Mouse (Mus musculus) thymus, postnatal 4 days (tissue): ENCODE measurements around the gene Nupl1.

Experiments used
- DNase-seq: peaks from one replicate; pipeline ENCODE4 v3.0.0; 2021

The Nupl1 gene

DNA sequence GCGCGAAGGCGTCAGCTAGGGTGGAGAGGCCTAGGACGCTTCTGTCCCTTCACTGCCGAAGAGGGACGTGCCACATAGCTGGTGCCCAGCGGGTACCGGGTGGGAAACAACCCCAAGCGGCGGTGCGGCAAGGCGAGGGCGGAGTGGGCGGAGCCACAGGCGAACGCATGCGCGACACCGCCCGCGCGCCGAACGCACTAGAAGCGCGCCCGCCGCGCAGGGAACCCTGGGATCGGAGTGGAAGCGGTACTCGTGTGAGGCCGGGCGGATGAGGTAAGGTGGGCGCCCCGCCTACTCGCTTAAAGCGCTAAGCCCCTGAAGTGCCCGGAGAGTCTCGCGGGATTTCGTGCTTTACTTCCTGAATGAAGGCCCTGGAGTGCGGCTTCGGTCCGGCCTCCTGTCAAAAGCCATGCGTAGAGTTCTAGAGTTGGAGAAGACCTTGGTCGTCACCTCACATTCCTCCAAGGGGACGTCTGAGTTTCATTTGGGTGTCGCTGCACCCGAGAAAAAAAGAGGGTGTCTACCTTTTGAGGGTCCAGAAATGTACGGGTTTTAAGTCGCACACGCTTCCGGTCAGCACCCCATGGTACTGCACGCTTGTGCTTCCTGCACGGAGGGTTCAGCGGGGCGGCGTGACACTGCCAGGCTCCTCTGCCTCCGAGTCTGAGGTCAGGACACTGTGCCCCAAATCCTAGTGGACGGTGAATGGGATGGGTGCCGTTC, at the start of gene Nupl1, which contains the start of gene Gm49336:
Nupl1 (minus strand) TSS at position 151 of the 723 bp plus-strand sequence.
Gm49336 (minus strand) TSS at position 227 of the 723 bp plus-strand sequence.
- DNase-seq = peak; percentile 98

DNA sequence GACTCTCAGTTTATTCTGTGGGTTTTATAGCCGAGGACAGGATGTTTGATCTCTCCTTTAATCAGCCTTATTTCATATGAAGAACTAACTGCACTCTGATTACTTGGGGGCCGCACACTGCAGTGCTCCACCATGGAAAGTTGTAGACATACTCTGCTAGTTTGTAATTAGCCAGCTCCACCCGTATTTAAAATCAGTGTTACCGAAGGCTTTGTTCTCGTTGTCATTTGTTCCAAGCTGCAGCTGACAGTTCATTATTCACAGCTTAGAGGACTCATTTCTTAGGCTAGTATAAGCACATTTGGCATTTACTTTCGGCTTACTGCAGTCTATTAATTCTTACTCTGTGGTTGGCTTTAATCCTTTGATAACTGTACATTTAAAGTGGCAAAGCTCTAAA, 49.8 kb upstream of the Nupl1 start:
- DNase-seq = no peak

GRCm38 (mm10) chr14:60300224-60300991, 49.2 kb upstream of the Nupl1 start:
- DNase-seq = no peak

- no peak for DNase-seq
Measured at GRCm38 (mm10) chr14:60295531-60295930, 44.3 kb upstream of the Nupl1 start.

GRCm38 (mm10) chr14:60290363-60290762, 39.1 kb upstream of the Nupl1 start:
- DNase-seq = no peak

- DNase-seq = no peak
Measured at GRCm38 (mm10) chr14:60286194-60286863, 35.1 kb upstream of the Nupl1 start.

GRCm38 (mm10) chr14:60275301-60276276, 24.4 kb upstream of the Nupl1 start:
- no peak for DNase-seq

GRCm38 (mm10) chr14:60273346-60273745, 22.1 kb upstream of the Nupl1 start:
- no peak for DNase-seq

DNA sequence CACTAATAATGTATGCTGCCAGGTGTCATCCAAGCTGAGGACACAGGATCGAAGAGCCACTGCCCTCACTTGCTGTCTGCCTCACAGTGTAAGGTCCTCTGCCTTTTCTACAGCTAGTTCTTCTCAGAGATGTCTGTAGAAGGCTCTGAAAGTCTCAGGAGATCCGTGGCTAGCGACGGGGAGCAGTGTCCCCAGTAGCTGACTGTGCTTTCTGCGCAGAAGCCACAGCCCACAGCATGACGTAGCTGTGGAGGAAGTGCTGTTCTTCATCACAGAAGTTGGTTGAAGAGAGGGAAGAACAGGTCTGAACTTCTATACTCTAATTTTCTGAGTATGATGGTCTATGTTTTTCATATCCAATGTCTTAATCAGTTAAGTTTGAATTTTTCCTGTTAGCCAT, 18.1 kb upstream of the Nupl1 start:
- DNase-seq = peak; percentile 65

DNA sequence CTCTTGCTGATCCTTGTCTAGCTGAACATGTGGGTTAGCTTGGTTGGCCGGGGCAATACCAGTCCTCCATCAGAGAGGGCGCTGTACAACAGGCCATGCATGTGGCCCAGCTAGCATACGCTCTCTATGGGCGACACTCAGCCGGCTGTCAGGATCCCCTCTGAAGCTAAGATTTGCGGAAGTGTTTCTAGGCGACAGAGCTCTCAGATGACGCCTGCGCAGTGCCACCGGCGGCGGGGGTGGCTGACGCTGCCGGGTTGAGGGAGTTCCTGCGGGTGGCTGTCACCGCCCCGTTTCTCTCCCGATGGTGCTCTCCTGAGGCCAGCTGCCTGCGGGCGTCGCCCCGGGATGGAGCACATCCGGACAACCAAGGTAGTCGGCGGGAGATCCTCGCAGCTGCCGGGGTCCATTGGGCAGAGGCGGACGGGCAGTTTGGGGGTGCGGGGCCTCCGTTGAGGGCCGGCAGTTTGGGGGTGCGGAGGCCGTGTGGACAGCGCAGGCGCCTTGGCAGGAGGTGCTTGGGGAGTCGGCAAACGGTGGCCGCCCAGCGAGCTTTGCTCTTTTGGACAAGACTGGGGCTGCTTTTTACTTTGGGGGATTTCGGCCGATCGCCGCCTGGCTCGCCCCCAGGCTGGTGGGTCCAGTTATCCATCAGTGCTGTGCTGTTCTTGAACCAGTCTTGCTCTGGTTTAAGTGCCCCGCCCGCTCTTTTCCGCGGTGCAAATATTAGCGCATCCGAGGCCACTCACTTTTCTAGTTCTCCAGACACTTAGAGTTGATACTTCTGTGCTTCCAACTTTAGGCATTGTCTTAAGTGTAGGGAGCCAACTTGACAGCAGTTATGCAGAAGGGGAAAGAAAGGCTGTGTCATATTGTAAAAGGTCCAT, 14.0 kb upstream of the Nupl1 start, which contains the start of gene Mtmr6:
Mtmr6 (plus strand) TSS at position 239 of the 887 bp plus-strand sequence.
- DNase-seq = peak; percentile 93

DNA sequence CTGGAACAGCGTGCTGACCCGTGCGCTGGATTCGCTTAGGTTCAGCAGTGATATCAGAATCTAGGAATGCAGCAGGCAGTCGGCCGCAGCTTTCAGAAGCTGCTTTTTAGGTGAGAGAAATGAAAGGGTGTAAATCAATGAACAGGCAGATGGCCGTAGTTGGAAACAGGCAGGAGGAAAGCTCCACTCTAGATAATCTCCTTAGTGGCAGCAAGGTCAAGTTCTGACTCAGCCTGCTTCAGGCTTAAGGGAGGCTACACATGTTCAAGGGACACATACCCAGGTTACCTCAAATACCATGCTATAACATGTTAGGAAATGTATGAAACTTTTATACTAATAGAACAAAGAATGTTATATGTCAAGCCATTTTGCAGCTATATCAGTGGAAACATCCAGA, 11.1 kb upstream of the Nupl1 start:
- DNase-seq = no peak

- no peak for DNase-seq
Measured at GRCm38 (mm10) chr14:60257851-60258250, 6.6 kb upstream of the Nupl1 start.

- DNase-seq = no peak
Measured at GRCm38 (mm10) chr14:60257101-60257500, 5.9 kb upstream of the Nupl1 start.

DNA sequence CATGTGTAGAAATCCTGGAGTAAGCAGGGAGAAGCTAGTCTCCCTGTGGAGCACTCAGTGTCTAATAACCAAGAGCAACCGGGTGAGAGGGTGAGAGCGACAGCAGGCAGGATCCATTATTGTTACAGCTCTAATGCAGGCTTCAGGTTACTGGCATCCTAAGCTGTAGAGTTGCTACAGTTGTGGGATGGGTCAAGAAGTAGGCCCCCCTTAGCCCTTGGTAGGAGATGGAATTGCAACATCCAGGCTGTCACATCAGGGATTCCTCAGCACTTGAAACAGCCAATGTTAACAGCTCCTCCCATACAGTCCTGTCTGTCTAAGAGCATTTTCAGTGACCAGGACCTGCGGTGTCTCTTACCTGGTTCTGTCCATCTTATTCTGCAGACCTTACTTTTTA, 5.1 kb upstream of the Nupl1 start:
- no peak for DNase-seq

GRCm38 (mm10) chr14:60254774-60255173, 3.5 kb upstream of the Nupl1 start:
- no peak for DNase-seq

DNA sequence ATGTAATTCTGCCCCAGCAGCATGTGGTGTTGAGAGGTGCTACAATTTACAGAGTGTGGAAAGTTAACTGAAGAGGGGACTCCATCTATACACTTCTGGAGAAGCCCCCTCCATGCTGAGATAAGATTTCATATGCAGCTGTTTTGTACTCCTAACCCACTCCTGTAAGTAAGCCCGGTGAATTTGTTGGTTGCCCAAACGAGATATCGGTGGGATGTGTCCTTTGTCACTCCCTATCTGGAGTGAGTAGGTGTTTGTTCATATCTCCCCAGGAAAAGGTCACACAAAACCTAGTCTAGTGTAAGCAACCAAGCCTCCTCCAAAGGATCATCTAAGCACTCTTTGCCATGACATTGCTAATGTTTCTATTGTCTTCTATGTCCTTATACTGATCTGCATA, 2.2 kb upstream of the Nupl1 start:
- DNase-seq = no peak

DNA sequence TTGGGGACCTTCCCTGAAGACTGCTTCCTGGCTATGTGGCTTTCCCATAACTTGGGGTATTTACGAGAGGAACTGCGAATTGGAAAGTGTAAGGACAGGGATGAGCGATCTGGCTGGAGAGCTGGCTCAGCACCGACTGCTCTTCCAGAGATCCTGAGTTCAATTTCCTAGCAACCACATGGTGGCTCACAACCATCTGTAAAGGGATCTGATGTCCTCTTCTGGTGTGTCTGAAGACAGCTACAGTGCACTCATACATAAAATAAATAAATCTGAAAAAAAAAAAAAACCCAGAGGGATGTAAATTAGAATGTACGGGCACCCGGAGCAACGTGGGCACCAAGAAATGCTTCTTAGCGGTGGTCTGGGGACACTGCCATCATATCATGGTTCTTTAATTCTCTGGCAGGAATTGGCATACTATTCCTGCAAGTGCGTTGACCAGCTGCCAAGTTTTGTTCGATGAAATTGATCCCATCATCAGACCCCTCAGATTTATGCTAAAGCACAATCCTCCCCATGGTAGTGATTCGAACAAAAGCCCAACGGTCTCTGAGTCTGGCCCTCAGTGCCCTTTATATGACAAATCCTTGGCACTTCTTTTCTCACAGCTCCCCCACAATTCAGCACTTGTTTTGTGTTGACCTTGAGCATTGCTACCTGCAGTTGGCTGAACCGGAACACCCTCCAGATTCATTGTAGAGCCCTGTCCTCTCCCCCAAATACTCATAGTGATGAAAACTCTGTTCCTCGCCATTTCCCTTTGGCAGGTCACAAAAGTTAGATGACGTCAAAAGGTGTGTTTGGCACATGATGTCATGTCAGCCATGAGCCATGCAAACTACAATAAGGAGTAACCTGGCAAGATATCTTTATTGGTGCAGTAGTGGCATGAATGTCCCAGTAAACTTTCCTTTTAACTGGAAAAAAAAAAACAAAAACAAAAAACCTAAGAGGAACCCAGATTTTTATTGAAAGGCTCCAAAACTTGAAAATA, 1.1 kb upstream of the Nupl1 start:
- DNase-seq = peak; percentile 14

DNA sequence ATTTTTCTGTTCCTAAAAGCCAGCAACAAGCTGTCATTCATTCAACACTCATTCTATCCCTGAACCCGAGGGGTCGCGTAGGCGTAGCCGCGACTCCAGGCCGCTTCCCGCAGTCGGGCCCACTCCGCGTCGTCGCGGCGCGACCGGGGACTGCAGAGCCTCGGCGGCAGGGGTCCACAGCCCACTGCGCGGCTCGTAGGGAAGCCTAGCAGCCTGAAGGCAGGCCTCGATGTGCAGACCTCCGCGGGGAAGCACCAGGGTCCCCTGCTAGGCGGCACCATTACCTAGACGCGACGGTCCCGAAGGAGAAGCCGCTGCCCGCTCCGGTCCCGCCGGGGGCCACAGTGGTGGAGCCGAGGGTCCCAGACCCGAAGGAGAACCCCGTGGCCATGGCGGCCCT, 352 bp downstream of the Nupl1 start:
- DNase-seq = no peak

GRCm38 (mm10) chr14:60250366-60250765, 865 bp downstream of the Nupl1 start:
- DNase-seq = no peak

DNA sequence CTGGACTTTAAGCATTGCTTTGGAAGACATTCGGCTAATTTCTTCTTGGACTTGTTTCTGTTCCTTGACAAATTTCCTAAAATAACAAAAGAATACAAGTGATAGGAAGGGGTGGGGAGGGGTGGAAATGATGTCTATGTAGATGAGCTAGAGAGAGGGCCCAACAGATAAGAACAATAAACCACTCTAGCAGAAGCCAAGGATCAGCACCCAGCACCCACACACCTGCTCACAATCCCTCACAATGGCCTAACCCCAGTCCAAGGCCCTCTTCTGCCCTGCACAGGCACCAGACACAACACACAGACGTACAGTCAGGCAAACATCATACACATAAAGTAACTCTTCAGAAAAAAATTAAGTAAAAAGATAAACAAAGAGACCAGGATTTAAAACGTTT, 12.7 kb downstream of the Nupl1 start:
- no peak for DNase-seq
